Mouse (Mus musculus) frontal cortex, adult (tissue): Measurements from ENCODE around the gene Vwa5b1.

Experiments used
- ATAC-seq: cut with Nextera tagmentation; 2 replicates; pipeline ENCODE4 v1.9.2; 2017; ENCODE audit warnings: mild to moderate bottlenecking, moderate library complexity, mixed read lengths; ENCODE audit not compliant: low TSS enrichment

Gene Vwa5b1

DNA sequence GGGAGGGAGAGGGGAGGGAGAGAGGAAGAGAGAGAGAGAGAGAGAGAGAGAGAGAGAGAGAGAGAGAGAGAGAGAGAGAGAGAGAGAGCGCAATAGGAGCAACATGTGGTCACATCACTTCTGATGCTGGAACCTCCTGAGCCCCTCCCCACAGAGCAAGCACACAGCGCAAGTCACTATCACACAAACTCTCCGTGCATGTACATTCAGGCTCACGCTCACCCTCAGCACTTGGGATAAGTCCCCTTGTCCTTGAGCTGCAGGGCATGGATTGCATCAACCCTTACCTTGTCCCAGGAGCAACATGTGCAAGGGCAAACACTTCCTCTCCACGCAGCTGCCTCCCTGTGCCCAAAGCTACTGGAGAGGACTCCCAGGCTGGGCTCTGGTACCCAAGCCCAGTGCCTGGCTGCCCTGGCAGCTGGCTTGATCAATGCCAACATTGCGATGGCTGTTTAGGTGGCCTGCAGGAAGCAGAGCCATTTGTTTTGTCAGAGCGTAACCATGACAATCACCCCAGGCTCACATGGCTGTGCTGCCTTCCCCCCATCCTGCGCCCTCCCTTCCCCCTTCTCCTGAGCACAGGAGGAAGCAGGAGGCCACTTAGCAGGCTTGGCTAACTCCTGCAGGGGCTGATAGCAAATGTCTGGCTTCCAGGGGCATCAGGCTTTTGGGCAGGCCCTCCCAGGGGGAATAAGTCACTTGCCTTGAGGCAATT lies at the start of gene Vwa5b1:
Gene Vwa5b1 (minus strand): TSS at position 457 of the 718 bp plus-strand sequence.
- ATAC-seq: no peak

DNA sequence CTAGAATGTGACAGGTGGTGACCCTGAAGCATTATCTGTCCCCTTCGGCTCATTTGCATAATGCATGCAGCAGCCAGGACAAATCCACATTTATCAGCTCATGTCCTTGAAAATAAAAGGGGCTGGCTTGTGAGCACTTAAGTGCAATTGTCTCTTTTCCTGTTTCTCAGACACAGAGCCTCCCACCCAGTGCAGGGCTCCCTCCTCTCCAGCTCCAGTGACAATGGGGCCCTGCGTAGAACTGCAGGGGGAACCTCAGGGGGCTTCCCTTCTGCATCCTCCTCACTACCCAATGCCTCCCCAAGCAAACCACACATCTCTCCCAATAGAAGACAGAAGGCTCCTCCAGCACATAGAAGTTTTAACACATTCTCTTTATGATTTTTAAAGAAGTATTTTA lies 47.1 kb upstream of the Vwa5b1 start:
- no peak for ATAC-seq

GRCm38 (mm10) chr4:138680124-138680523 lies 44.4 kb upstream of the Vwa5b1 start:
- ATAC-seq: peak; percentile 53; the same call in 1 of the 2 replicates

GRCm38 (mm10) chr4:138677579-138677978 lies 41.9 kb upstream of the Vwa5b1 start:
- no peak for ATAC-seq

DNA sequence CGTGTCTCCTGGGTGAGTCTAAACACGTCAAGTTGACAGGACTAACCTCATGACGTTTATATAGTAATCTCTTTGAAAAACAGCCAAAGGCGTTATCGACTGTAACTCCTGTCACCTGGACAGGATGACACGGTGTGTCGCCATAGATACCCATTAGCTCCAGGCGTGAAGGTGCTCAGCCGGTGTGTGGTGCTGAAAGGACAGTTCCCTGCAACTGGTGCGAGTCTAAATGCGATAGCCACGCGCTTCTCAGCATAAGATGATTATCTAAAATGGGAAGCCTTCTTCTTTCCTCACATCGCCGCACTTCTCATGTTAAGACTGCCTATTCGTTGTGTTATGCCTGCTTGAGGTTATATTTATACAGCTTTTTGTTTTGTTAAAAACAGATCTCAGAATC lies 40.8 kb upstream of the Vwa5b1 start:
- ATAC-seq: no peak

DNA sequence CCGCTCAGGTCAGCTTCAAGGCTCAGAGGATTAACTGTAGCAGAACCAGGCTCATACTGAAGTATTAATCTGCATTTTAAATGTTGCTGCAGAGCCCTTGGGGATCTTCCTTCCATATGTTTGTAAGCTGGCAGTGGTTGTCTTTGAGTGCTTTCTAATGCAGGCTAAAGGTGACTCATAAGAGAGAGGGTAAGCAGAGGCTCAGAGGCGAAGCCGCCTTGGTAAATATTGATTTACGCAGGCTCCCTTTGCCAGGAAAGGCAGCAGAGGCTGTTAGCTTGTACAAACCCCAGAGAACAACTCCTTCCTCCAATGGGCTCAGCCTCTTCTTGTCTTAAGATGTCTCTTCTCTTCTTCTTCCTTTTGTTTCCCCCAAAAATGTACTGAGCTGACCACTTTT lies 36.5 kb upstream of the Vwa5b1 start:
- ATAC-seq: no peak

DNA sequence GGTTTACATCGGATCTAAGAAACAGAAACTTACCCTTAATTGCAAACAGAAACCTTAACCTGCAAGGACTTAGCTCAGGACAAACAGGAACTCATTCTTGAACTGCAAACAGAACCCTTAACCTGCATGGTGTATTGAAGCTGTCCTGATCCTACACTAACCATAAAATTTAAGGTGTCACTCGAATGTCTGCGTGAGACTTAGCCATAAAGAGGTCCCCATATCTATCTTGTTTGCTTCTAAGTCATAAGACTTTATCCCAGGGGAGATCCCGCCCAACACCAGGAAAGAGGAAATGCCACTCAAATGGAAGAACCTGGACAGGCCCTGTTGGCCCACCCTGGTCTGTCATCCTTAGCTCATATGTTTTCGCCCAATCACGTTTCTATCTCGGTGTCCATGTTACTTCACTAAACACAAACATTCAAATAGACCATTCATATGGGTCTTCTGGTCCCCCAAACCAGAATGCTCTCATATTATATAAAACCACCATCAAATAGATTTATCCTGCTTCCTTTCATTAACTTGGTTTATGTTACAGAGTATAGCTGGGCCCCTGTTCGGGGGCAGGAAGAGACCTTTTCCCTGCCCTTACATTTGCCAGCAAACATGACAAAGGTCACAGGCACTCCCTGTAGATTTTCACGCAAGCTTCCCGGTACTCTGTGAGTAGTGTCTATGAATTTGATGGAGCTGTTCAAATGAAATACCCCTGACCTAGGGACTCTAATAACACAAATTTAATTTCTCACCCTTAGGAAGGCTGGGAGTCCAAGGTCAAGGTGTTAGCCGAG lies 34.6 kb upstream of the Vwa5b1 start:
- ATAC-seq: no peak

- ATAC-seq: no peak
These were observed 30.8 kb upstream of the Vwa5b1 start for GRCm38 (mm10) chr4:138666521-138666920.

DNA sequence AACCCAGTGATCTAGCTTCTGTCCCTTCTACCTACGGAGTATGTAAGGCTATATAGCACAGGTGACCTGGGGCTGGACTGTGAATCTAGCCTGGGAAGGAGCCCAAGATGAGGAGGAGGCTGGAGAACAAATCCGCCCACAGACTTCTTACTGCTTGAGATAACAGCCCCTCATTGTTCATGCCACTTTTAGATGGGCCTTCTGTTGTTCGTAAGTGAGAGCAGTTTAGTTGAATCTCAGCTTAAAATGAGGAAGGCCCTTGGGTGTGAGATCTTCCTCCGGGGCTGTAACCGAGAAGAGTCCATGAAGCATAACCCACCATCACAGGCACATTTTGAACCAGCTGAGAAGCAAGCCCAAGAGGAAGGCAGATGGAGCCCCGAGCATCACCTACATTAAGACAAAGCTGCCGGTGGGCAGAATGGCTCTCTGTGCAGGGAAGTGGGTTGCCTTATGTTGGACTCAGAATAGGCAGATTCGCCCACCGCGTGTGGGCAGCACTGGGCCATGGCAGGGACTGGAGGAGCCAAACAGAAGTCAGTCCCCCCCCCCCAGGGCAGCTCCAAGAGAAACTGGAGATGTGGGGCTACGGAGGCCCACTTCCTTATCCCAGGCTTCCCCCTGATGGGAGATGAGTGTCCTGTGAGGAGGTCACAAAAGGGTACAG lies 24.4 kb upstream of the Vwa5b1 start:
- peak; percentile 84 for ATAC-seq

DNA sequence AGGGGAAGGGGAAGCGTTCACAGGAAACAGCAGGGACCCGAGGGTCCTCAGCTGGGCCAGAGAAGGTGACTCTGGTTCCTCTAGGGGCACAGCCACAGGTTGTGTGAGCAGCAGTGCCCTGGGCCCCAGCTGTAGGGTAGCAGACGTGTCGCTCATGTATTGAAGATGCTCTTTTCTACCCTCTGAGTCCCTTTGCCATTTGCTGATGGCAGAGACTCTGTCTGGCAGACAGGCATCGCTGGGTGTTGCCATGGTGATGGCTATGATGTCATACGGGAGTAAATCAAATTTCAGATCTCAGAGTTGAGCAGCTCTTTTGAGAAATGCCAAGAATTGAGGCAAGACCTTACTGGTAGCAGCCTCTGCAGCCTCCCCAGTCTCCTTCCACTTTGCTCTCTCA lies 17.4 kb upstream of the Vwa5b1 start:
- ATAC-seq: no peak

DNA sequence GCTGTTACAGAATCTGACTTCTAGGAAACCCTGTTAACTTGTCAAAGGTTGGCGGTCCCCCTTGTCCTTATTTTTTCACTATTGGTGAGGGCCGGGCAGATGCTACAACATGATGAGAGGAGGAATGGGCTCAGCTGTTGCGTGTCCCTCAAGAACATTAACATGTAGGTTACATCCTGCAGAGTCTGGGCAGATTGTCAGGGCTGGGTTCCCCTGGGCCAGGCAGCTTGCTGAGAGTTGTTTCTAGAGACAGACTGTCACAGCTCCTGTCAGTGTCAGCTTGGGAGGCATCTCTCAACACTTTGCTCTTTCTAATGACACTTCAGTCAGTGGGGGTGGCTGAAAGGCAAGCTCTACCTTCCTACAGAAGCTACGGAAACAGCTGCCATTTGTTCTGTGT lies 16.2 kb upstream of the Vwa5b1 start:
- ATAC-seq: no peak

GRCm38 (mm10) chr4:138648096-138648635 lies 12.5 kb upstream of the Vwa5b1 start:
- ATAC-seq: no peak

GRCm38 (mm10) chr4:138642272-138642671 lies 6.6 kb upstream of the Vwa5b1 start:
- no peak; the same call in 1 of the 2 replicates for ATAC-seq

- ATAC-seq: no peak
These were observed 445 bp upstream of the Vwa5b1 start for GRCm38 (mm10) chr4:138636146-138636511.

- ATAC-seq: no peak
These were observed 7.4 kb downstream of the Vwa5b1 start for GRCm38 (mm10) chr4:138628256-138628655.

- no peak for ATAC-seq
These were observed 21.2 kb downstream of the Vwa5b1 start for GRCm38 (mm10) chr4:138614454-138614853.

DNA sequence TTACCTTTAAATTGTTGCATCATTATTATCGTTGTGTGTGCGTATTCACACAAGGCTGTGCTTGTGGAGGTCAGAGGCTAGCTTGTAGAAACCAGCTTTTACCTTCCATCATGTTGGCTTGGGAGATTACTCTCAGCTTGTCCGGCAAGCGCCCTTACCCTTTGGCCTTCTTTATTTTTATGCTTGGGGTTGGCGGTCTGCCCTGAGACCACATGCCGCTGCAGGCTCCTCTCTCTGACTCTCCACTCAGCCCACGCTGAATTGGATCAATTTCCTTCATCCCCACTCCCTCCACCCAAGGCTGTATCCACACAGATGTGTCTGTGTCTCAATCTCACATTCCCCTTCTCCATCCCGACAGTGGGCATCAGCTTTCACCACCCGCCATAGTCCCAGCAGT lies 33.8 kb downstream of the Vwa5b1 start:
- no peak for ATAC-seq

GRCm38 (mm10) chr4:138597904-138598347 lies 37.8 kb downstream of the Vwa5b1 start:
- ATAC-seq: peak; percentile 87

GRCm38 (mm10) chr4:138596391-138597130 lies 39.1 kb downstream of the Vwa5b1 start:
- no peak for ATAC-seq

GRCm38 (mm10) chr4:138584946-138585345 lies 50.7 kb downstream of the Vwa5b1 start:
- no peak for ATAC-seq

- 0 out of 2 replicates have a peak, but pooled peaks have one; percentile 33 for ATAC-seq
These were observed 53.2 kb downstream of the Vwa5b1 start for GRCm38 (mm10) chr4:138582446-138582845.

DNA sequence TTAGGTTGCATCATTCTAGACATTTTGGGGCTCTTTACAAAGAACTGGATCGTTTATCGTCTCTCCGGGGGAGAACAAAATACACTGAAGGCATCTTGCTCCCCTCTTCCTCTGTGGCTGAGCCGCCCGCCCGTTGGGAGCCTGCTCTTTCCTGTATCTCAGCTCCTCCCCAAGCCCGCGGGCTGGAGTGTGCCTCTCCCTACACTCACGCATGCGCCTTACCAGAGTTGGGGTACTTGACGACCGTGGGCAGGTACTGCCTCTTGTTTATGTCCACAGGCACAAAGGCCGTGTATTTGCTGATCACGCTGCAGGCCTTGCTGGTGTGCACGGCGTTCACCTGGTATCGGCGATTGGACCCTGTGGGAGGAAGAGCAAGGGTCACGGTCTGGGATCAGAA lies 57.3 kb downstream of the Vwa5b1 start:
- ATAC-seq: no peak
